Mouse (Mus musculus) heart, embryonic 16.5 days (tissue): ENCODE measurements at regions not wholly inside any gene's neighbourhood (a gene's known extent, or its start where the extent isn't known, plus 50 kb on each side); places are given as distances from the start of the nearest gene placed in this dataset.

Experiments
- ATAC-seq: fragments of 200-750 bp; cut with Nextera tagmentation; replicated peaks from 2 replicates; pipeline ENCODE4 v1.8.0; 2017; ENCODE audit warnings: moderate number of reproducible peaks; ENCODE audit not compliant: insufficient read depth, low FRiP score; ENCODE audit errors: extremely low read depth
- H3K27ac ChIP-seq: fragments of 300-500 bp; sonication (generic); 2 replicates; pipeline ENCODE4 v1.5.1; 2014; ENCODE audit warnings: mild to moderate bottlenecking, low read length, control low read depth, moderate library complexity
- H3K27me3 ChIP-seq: fragments of 300-500 bp; sonication (generic); 2 replicates; pipeline ENCODE4 v1.6.1; 2014; ENCODE audit warnings: low read length, mixed read lengths; ENCODE audit not compliant: control insufficient read depth, insufficient read depth
- H3K36me3 ChIP-seq: fragments of 300-500 bp; sonication (generic); 2 replicates; pipeline ENCODE4 v1.6.1; 2014; ENCODE audit not compliant: control insufficient read depth, insufficient read depth
- H3K4me1 ChIP-seq: fragments of 300-500 bp; sonication (generic); 2 replicates; pipeline ENCODE4 v1.6.1; 2014; ENCODE audit warnings: low read length, mixed read lengths; ENCODE audit not compliant: control insufficient read depth, insufficient read depth
- H3K4me2 ChIP-seq: fragments of 300-500 bp; sonication (generic); 2 replicates; pipeline ENCODE4 v1.6.1; 2014; ENCODE audit warnings: low read depth, mild to moderate bottlenecking, control low read depth, low read length
- H3K4me3 ChIP-seq: fragments of 300-500 bp; sonication (generic); 2 replicates; pipeline ENCODE4 v1.5.1; 2014; ENCODE audit warnings: mild to moderate bottlenecking, control low read depth, low read length
- H3K9ac ChIP-seq: fragments of 300-500 bp; sonication (generic); 2 replicates; pipeline ENCODE4 v1.6.1; 2014; ENCODE audit warnings: low read length, control low read depth
- H3K9me3 ChIP-seq: fragments of 300-500 bp; sonication (generic); replicated peaks from 2 replicates; pipeline ENCODE4 v1.6.1; 2016; ENCODE audit warnings: low read length; ENCODE audit not compliant: control insufficient read depth
- WGBS: fragments of 180-500 bp; shearing (Covaris S2); extraction: QIAGEN DNeasy Blood & Tissue Kit; methylation state at CpG from one replicate; pipeline ENCODE4 v1.1.7; 2014; 5-methylcytosine and 5-hydroxymethylcytosine counted together

DNA sequence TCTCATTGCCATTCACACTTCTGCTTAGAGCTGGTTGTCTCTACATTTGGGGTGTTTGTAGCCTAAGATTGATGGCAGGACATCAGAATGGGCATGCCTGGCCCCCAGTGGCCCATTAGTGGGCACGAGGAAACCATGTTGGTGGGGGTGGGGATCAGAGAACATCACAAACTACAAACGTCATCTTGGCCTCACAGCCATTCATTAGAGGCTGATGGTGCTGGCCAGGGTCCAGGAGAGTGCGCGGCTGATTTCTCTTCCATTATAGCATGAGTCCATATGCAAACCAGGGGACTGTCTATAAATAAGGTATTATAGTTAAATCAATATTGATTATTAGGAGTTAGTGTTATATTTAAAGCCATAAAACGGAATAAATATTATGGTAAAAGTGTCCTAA lies 67.9 kb downstream of the 3100002H09Rik start:
- H3K27me3 ChIP-seq = no peaks in the 10 kb centered on the region; the same call in 1 of the 2 replicates
- 73% methylated on average over 5 of the region's 5 CpGs for WGBS

DNA sequence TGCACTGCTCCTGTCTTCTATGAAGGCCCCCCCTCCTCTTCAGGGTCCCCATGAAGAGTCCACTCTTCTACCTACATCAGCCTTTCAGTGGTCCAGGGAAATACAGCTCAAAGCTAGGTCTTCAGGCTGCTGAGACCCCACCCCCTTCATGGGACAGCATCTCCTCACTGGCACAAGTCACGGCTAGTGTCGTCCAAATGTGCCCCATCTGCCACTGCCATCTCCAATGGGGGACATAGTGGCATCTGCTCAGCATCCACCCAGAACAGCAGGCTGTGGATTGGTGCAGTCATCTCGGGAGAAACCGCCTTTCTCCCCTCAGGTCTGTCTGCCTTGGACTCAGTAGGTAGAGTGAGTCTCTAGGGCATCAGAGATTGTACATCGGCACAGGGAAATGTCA lies 72.1 kb downstream of the 3100002H09Rik start:
- H3K36me3 ChIP-seq = no peaks in the 10 kb centered on the region
- ATAC-seq = no peak
- no peak overlapping the region for H3K4me2 ChIP-seq
- 81% methylated on average over 5 of the region's 5 CpGs for WGBS
- no peak overlapping the region for H3K27ac ChIP-seq
- no peak overlapping the region for H3K4me3 ChIP-seq
- no peaks in the 10 kb centered on the region for H3K9me3 ChIP-seq
- H3K4me1 ChIP-seq = no peaks in the 10 kb centered on the region
- H3K9ac ChIP-seq = no peak overlapping the region
- H3K27me3 ChIP-seq = no peaks in the 10 kb centered on the region; the same call in 1 of the 2 replicates

More for the DNA sequence above, 67.9 kb downstream of the 3100002H09Rik start:
- no peaks in the 10 kb centered on the region for H3K9me3 ChIP-seq
- H3K9ac ChIP-seq = no peak overlapping the region
- H3K27ac ChIP-seq = no peak overlapping the region
- ATAC-seq = no peak
- no peak overlapping the region for H3K4me3 ChIP-seq
- no peak overlapping the region for H3K4me2 ChIP-seq
- H3K4me1 ChIP-seq = no peaks in the 10 kb centered on the region
- no peaks in the 10 kb centered on the region for H3K36me3 ChIP-seq

DNA sequence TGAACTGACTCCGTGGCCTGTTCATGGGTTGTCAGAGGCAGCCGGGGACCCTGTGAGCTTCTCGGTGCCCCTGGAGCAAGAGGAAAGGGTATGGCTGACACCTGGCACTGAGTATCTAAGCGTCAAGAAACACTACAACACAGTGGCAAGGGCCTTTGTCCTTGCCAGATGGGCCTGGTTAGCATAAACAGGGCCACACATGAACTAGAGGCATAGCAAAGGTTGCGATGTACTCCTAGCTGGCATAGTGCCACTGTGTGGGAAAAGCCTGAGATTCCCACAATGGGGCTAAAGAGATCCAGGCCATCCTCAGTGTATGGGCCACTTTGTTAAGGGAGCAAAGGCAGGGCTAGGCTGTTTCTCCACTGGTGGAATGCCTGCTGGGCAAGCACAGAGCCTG lies 72.9 kb downstream of the 3100002H09Rik start:
- H3K27me3 ChIP-seq = no peaks in the 10 kb centered on the region; the same call in 1 of the 2 replicates
- no peak overlapping the region for H3K27ac ChIP-seq

DNA sequence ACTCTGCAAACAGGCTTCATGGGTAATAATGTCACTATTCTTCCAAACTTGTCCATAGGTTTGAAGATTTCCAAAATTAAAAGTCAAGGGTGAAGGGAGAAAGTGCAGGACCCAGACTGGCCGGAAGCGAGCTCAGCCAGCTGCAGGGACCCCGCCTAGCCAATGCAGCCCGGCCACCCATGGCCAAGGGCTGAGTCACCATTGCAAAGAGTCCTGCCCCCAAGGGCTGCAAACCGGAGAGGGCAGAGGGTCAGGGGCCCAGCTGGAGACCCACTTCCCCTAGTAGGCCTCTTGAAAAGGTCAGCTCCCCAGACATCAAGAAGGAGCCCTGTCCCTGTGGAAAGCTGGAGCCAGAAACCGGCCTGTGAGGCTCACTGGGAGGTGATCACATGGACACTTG lies 77.0 kb downstream of the 3100002H09Rik start:
- Histone ChIP-seq H3K4me3 (no peak overlapping the region), H3K36me3 (no peaks in the 10 kb centered on the region), H3K9me3 (no peaks in the 10 kb centered on the region), H3K9ac (no peak overlapping the region), H3K4me2 (no peak overlapping the region), H3K27me3 (no peaks in the 10 kb centered on the region; the same call in 1 of the 2 replicates), H3K4me1 (no peaks in the 10 kb centered on the region), H3K27ac (no peak overlapping the region)
- no peak for ATAC-seq
- WGBS = 47% methylated on average over 6 of the region's 6 CpGs

More for the DNA sequence above, 72.9 kb downstream of the 3100002H09Rik start:
- ATAC-seq = no peak
- Histone ChIP-seq H3K36me3 (no peaks in the 10 kb centered on the region), H3K9me3 (no peaks in the 10 kb centered on the region), H3K4me1 (no peaks in the 10 kb centered on the region), H3K4me3 (no peak overlapping the region), H3K9ac (no peak overlapping the region), H3K4me2 (no peak overlapping the region)
- WGBS = 77% methylated on average over 5 of the region's 5 CpGs

DNA sequence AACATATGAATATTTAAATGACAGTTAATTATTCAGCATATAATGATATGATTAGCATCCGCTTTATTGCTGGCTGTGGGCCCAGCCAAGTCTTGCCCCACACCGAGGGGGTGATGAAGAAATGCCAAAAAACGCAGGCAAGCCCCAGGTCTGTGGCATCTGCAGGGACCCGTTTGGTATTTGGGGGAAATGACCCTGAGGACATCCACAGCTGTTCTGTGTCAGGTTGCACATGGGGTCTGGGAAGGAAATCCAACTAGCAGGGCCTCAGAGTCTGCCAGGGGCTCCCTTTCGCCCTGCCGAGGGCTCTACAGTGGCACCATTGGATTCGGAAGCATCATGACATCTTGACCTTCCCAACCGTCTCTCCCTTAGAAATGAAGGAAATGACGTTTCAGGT lies 80.0 kb downstream of the 3100002H09Rik start:
- Histone ChIP-seq H3K4me2 (no peak overlapping the region), H3K36me3 (no peaks in the 10 kb centered on the region), H3K27me3 (no peaks in the 10 kb centered on the region; the same call in 1 of the 2 replicates), H3K4me1 (no peaks in the 10 kb centered on the region), H3K9me3 (no peaks in the 10 kb centered on the region), H3K27ac (no peak overlapping the region), H3K9ac (no peak overlapping the region), H3K4me3 (no peak overlapping the region)
- ATAC-seq = no peak
- 75% methylated on average over 9 of the region's 9 CpGs for WGBS

DNA sequence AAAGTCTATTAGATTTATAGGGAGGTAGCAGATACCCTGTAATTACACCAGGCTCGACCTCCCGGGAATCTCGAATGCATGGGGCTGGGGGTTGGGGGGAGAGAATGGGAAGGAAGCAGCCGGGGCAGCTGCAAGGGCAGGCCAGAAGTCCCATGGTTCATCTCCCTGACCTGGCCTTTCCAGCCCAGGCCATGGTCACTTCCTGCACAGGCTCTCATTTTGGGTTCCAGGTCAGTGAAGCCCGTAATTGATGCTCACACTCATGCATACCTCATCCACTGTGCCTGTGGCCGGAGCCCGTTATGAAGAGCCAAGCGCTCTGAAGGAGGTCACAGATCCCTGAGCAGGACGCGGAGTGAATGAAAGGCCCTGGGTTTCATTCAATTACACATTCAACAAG lies 83.8 kb downstream of the 3100002H09Rik start:
- WGBS = 74% methylated on average over 10 of the region's 10 CpGs
- H3K36me3 ChIP-seq = no peaks in the 10 kb centered on the region
- ATAC-seq = no peak
- H3K27me3 ChIP-seq = peaks cover 3% of the 10 kb centered on the region; the same call in 1 of the 2 replicates
- no peak overlapping the region for H3K4me2 ChIP-seq
- H3K27ac ChIP-seq = no peak overlapping the region
- no peak overlapping the region for H3K4me3 ChIP-seq
- no peak overlapping the region for H3K9ac ChIP-seq
- no peaks in the 10 kb centered on the region for H3K9me3 ChIP-seq
- no peaks in the 10 kb centered on the region for H3K4me1 ChIP-seq

DNA sequence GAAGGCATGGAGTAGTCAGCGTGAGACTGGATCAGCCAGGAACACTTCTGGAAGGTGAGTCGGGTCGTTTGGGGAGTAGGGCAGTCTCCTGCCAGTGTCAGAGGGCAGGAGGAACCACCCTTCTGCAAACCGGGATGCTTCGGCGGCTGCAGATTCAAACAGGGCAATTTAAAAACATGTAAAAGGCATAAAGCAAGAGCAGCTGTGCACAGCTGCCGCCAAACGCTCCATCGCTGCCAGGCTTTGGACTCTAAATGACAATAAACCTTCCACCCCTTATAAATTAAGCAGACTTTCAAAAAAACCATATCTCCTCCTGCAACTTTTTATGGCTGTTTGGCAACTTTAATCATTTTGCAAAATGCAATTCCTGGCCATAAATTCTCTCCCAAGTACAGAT lies 84.2 kb downstream of the 3100002H09Rik start:
- Histone ChIP-seq H3K9me3 (no peaks in the 10 kb centered on the region), H3K4me3 (no peak overlapping the region), H3K9ac (no peak overlapping the region), H3K27ac (no peak overlapping the region), H3K36me3 (no peaks in the 10 kb centered on the region), H3K4me1 (no peaks in the 10 kb centered on the region), H3K4me2 (no peak overlapping the region), H3K27me3 (peaks cover 3% of the 10 kb centered on the region; the same call in 1 of the 2 replicates)
- no peak for ATAC-seq
- 73% methylated on average over 9 of the region's 9 CpGs for WGBS

DNA sequence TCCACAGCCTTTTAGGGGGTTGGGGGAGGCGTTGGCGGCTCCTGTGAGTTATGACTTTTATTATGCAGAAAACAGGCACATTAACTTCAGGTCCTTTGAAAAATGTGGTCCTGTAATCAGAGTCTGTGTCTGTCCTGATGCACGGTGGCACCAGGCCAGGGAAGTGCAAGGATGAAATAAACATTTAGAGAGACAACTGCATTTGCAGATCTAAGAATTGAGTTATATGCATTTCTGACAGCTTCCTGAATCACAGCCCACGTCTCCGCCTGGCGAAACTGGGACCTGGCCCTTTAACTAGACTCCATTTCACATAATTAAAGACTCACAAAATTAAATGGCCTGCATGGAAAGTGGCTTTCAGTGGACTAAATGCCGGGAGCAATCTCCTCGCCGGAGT lies 90.3 kb downstream of the 3100002H09Rik start:
- H3K27ac ChIP-seq = no peak overlapping the region
- H3K27me3 ChIP-seq = 0 out of 2 replicates have a peak, but pooled peaks cover 3% of the 10 kb centered on the region
- 70% methylated on average over 9 of the region's 9 CpGs for WGBS
- H3K4me2 ChIP-seq = no peak overlapping the region
- no peak overlapping the region for H3K9ac ChIP-seq
- H3K4me3 ChIP-seq = no peak overlapping the region
- H3K36me3 ChIP-seq = no peaks in the 10 kb centered on the region
- no peaks in the 10 kb centered on the region for H3K4me1 ChIP-seq
- no peak for ATAC-seq
- H3K9me3 ChIP-seq = no peaks in the 10 kb centered on the region

DNA sequence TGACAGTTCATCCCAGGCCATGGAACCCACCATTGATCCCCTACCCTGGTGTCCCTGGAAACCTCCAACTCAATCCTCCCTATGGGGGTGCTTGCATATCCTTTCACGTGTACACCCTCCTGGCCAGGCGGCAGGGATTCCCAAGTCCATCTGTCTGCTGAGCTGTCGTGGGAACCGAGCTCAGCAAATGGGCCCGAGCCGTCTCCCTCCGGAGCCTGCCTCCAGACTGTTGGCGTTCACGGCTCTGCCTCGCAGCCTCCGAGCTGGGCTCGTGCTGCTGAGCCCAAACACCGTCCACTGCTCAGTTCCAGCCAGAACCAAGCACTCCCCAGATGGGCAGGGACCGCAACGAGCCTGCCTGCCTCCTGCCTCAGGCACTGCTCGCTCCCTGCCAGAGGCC lies 98.8 kb downstream of the 3100002H09Rik start:
- Histone ChIP-seq H3K9me3 (no peaks in the 10 kb centered on the region), H3K4me2 (no peak overlapping the region), H3K36me3 (no peaks in the 10 kb centered on the region), H3K27me3 (peaks cover 3% of the 10 kb centered on the region), H3K9ac (no peak overlapping the region), H3K4me1 (peaks cover 5% of the 10 kb centered on the region; the same call in 1 of the 2 replicates), H3K27ac (no peak overlapping the region), H3K4me3 (no peak overlapping the region)
- no peak for ATAC-seq
- WGBS = 71% methylated on average over 16 of the region's 16 CpGs
